Mouse (Mus musculus) cerebellum, adult 2 months (tissue): ENCODE measurements around the gene Mbnl1.

Source experiments
- CTCF ChIP-seq: fragments of 200-500 bp; IDR thresholded peaks from 2 replicates; pipeline ENCODE4 v1.5.1; 2011; ENCODE audit warnings: low read depth, mild to moderate bottlenecking, control low read depth, low read length, moderate library complexity, borderline replicate concordance; ENCODE audit not compliant: insufficient read depth
- POLR2A ChIP-seq: fragments of 200-500 bp; IDR thresholded peaks from 2 replicates; pipeline ENCODE4 v1.6.1; 2011; ENCODE audit warnings: low read length, control low read depth, borderline replicate concordance; ENCODE audit not compliant: insufficient read depth

DNA sequence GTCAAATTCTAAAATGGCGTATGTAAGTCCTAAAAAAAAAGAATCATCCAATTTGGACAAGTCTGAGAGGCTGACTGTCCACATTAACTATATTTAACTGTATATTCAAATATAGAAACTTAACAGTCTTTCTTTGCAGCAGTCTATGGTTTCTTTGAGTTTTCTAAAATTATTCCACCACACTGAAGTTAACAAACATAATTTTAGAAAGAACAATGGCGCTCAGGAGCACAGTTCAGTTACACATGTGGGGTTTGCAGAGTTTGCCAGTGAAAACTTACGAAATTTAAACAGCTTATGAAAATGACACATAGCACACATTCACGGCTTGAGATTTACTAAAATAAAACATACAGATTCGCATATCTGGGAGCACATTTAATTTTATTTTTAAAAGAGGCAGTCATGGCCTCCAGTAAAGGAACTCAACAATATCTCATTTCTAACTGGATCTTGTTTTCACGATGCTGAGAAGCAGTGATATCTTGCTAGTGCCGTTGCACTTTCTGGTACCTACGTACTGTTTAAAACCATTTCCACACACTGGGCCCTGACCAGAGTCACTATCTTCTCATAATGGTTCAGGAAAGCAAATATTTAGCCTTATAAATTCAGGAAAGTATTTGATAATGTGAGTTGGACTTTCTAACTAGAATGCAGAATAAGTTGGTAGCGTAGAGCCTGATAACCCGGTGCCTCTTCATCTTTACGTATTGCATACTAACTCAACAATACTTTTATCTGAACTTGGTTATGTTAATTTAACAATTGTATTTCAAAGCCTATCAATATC, 1.4 kb downstream of the Mbnl1 start:
- TF ChIP-seq CTCF (no peak), POLR2A (no peak)
